Mouse (Mus musculus): ENCODE data around the gene Zrsr1. TPM values are rescaled to one million over a fixed set of nuclear protein-coding genes. Genes with fewer than 3 reads are reported as not detected.

Gene Zrsr1
- polyA plus RNA-seq, 1 experiment: 3.4 TPM

DNA sequence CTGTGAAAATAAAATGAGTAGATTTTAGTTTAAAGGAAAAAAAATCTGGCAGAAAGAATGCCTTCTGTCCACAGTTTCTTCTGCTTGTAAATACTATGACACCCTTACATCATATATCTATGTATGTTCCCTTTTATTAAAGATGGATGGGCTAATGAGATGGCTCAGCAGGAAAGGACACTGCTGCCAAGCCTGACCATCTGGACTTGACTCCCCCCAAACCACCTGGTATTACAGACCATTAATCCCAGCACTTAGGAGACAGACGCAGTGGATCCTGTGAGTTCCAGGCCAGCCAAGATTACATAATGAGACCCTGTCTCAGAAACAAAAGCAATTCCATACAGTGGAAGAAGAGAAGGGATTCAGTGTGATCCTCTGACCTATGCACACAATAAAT lies 6.9 kb downstream of the Zrsr1 start:
- no peak for DNase-seq
- no peaks in the 10 kb centered on the region for H3K27me3 ChIP-seq (ENCODE audit: control insufficient read depth, insufficient read depth, low read length)
- H3K4me1 ChIP-seq (replicated peaks; ENCODE audit: control insufficient read depth, insufficient read depth, low read length): peaks cover 16% of the 10 kb centered on the region
- H3K4me3 ChIP-seq (ENCODE audit: control insufficient read depth, insufficient read depth, low read length): no peak overlapping the region
- no peaks in the 10 kb centered on the region for H3K36me3 ChIP-seq (ENCODE audit: control insufficient read depth, insufficient read depth, low read length)
- no peak for TF ChIP-seq CTCF (IDR thresholded peaks at IDR 0.05; ENCODE audit: borderline replicate concordance, control insufficient read depth, extremely low read depth, insufficient read depth, low read length, poor library complexity)
- no peak for TF ChIP-seq POLR2A (IDR thresholded peaks at IDR 0.05; ENCODE audit: control insufficient read depth, extremely low read depth, insufficient read depth, low read length, poor library complexity)
- WGBS: 96% methylated on average over 1 of the region's 1 CpGs
- H3K27ac ChIP-seq (ENCODE audit: control insufficient read depth, insufficient read depth, low read length): no peak overlapping the region

DNA sequence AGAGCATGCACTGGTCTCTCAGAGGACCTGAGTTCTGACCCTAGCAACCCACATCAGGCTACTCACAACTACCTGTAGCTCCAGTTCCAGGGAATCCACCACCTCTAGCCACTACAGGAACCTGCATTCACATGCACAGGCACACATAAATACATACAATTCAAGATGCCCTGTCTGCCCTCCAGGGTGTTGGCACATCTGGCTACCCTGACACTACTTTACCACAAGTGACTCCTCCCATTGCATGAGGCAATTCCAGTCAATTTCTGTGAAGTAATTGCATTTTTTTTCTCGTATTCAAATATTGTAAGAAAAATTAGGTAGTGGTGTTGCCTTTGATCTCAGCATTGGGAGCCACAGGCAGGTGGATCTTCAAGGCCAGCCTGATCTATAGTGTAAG lies 7.4 kb downstream of the Zrsr1 start:
- Histone ChIP-seq H3K27me3 (ENCODE audit: control insufficient read depth, insufficient read depth, low read length) (no peaks in the 10 kb centered on the region), H3K4me3 (ENCODE audit: control insufficient read depth, insufficient read depth, low read length) (no peak overlapping the region), H3K27ac (ENCODE audit: control insufficient read depth, insufficient read depth, low read length) (no peak overlapping the region), H3K4me1 (replicated peaks; ENCODE audit: control insufficient read depth, insufficient read depth, low read length) (peaks cover 12% of the 10 kb centered on the region), H3K36me3 (ENCODE audit: control insufficient read depth, insufficient read depth, low read length) (no peaks in the 10 kb centered on the region)
- no peak for DNase-seq
- TF ChIP-seq POLR2A (IDR thresholded peaks at IDR 0.05; ENCODE audit: control insufficient read depth, extremely low read depth, insufficient read depth, low read length, poor library complexity) (no peak), CTCF (IDR thresholded peaks at IDR 0.05; ENCODE audit: borderline replicate concordance, control insufficient read depth, extremely low read depth, insufficient read depth, low read length, poor library complexity) (no peak)
- 81% methylated on average over 1 of the region's 1 CpGs for WGBS

DNA sequence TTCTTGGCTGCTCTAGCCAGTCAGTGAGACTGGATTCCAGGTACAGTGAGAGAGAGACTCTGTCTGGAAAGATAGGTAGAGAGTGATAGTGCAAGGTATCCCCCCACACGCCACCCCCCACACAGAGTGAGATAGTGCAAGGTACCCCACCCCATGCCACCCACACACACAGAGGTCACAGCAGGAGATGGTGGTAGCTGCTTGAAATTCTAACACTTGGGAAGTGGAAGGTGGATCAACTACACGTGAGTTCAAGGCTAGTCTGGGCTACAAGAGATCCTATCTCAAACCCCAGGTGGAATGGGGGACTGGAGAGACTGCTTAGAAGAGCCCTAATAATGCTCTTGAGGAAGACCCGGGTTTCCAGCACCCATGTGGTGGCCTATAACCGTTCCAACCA lies 9.2 kb downstream of the Zrsr1 start:
- DNase-seq: no peak
- Histone ChIP-seq H3K4me1 (replicated peaks; ENCODE audit: control insufficient read depth, insufficient read depth, low read length) (peaks cover 8% of the 10 kb centered on the region), H3K27me3 (ENCODE audit: control insufficient read depth, insufficient read depth, low read length) (no peaks in the 10 kb centered on the region), H3K36me3 (ENCODE audit: control insufficient read depth, insufficient read depth, low read length) (no peaks in the 10 kb centered on the region), H3K4me3 (ENCODE audit: control insufficient read depth, insufficient read depth, low read length) (no peak overlapping the region), H3K27ac (ENCODE audit: control insufficient read depth, insufficient read depth, low read length) (no peak overlapping the region)
- WGBS: 39% methylated on average over 4 of the region's 4 CpGs
- TF ChIP-seq CTCF (IDR thresholded peaks at IDR 0.05; ENCODE audit: borderline replicate concordance, control insufficient read depth, extremely low read depth, insufficient read depth, low read length, poor library complexity) (no peak), POLR2A (IDR thresholded peaks at IDR 0.05; ENCODE audit: control insufficient read depth, extremely low read depth, insufficient read depth, low read length, poor library complexity) (no peak)

DNA sequence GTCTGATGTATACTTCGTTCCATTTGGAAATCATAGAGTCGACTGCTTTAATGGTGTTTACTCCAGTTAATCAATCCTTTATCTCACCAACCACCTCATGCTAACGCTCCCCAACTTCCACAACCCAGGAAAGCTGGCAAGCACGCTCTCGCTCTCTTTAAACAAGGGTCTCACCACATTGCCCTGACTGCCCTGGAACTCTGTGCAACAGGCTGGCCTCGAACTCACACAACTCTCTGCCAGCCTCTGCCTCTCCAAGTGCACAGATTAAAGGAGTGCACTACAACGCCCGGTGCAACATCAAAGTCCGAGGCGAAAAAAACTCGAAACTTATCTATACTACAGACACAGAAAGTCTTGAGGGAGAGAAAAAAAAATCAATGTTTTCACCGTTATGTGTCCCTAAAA lies 9.7 kb downstream of the Zrsr1 start:
- Histone ChIP-seq H3K36me3 (ENCODE audit: control insufficient read depth, insufficient read depth, low read length) (no peaks in the 10 kb centered on the region), H3K27me3 (ENCODE audit: control insufficient read depth, insufficient read depth, low read length) (no peaks in the 10 kb centered on the region), H3K4me3 (ENCODE audit: control insufficient read depth, insufficient read depth, low read length) (peak overlapping the region; percentile 56), H3K27ac (ENCODE audit: control insufficient read depth, insufficient read depth, low read length) (peak overlapping the region; percentile 66), H3K4me1 (replicated peaks; ENCODE audit: control insufficient read depth, insufficient read depth, low read length) (peaks cover 8% of the 10 kb centered on the region)
- no peak for DNase-seq
- WGBS: 4% methylated on average over 12 of the region's 12 CpGs
- TF ChIP-seq CTCF (IDR thresholded peaks at IDR 0.05; ENCODE audit: borderline replicate concordance, control insufficient read depth, extremely low read depth, insufficient read depth, low read length, poor library complexity): no peak
- TF ChIP-seq POLR2A (IDR thresholded peaks at IDR 0.05; ENCODE audit: control insufficient read depth, extremely low read depth, insufficient read depth, low read length, poor library complexity): no peak

DNA sequence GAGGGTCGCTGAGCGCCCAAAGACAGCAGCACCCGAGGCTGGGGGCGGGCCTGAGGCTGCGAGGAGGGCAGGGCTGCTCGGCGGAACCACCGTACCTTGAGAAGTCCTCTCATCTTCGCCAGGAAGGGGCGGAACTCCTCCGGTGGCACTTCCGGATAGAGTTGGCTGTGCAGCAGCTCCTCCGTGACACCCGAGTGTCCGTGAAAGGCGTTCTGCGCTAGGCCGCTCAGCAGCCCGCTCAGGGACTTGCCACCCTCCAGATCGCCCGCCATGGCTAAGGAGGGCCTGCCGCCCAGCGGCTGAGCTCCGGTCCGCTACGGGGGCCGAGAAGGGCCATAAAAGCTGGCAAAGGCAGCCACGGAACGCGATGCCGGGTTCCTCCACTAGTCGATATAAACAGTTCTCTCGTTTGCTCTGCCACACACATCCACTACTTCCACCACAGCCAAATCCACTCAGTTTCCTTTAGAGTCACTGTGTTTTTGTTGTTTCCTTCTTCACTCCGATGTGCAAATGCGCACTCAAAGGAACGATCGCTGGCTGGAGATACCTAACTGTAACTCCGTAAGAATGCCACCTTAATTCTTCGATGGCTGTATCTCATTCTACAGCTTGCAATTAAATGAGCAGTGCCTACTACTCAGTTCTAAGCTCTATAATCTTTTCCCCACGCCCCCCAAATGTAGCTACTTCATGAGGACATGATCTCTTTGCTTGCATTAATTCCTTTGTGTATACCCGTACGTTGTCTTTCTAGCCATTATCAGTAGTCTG lies 10.4 kb downstream of the Zrsr1 start, which contains the start of the genes Gm28048 and Commd1:
Gene Gm28048, minus strand, starts transcription at position 107 of the 774 bp plus-strand sequence.
Gene Commd1, minus strand, starts transcription at position 399 of the 774 bp plus-strand sequence.
- peak within 1 kb of the TSS; percentile 66 for H3K27ac ChIP-seq (ENCODE audit: control insufficient read depth, insufficient read depth, low read length)
- WGBS: 4% methylated on average over 42 of the region's 42 CpGs
- H3K36me3 ChIP-seq (ENCODE audit: control insufficient read depth, insufficient read depth, low read length): no peaks in the 10 kb centered on the region
- TF ChIP-seq POLR2A (IDR thresholded peaks at IDR 0.05; ENCODE audit: control insufficient read depth, extremely low read depth, insufficient read depth, low read length, poor library complexity) (peak; percentile 82), CTCF (IDR thresholded peaks at IDR 0.05; ENCODE audit: borderline replicate concordance, control insufficient read depth, extremely low read depth, insufficient read depth, low read length, poor library complexity) (peak; percentile 73)
- peak; percentile 96 for DNase-seq
- peaks cover 8% of the 10 kb centered on the region for H3K4me1 ChIP-seq (replicated peaks; ENCODE audit: control insufficient read depth, insufficient read depth, low read length)
- peak within 1 kb of the TSS; percentile 56 for H3K4me3 ChIP-seq (ENCODE audit: control insufficient read depth, insufficient read depth, low read length)
- no peaks in the 10 kb centered on the region for H3K27me3 ChIP-seq (ENCODE audit: control insufficient read depth, insufficient read depth, low read length)

DNA sequence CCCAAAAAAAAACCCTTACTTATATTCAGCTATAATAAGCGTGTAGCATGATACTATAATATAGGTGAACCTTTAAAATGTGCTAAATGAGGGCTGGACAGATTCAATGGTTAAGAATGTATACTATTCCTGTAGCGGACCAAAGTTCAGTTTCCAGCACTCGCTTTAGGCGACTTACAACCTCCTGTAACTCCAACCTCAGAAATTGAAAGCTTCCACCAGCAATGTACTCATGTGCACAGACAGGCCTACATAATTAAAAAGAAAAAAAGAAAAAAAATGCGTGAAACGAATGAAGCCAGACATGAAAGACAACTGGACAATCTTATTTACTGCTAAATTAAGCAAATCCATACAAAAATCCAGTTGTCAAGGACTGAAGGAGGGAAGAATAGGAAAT lies 11.0 kb downstream of the Zrsr1 start:
- Histone ChIP-seq H3K27me3 (ENCODE audit: control insufficient read depth, insufficient read depth, low read length) (no peaks in the 10 kb centered on the region), H3K4me1 (replicated peaks; ENCODE audit: control insufficient read depth, insufficient read depth, low read length) (peaks cover 8% of the 10 kb centered on the region), H3K4me3 (ENCODE audit: control insufficient read depth, insufficient read depth, low read length) (no peak overlapping the region), H3K27ac (ENCODE audit: control insufficient read depth, insufficient read depth, low read length) (no peak overlapping the region), H3K36me3 (ENCODE audit: control insufficient read depth, insufficient read depth, low read length) (no peaks in the 10 kb centered on the region)
- TF ChIP-seq POLR2A (IDR thresholded peaks at IDR 0.05; ENCODE audit: control insufficient read depth, extremely low read depth, insufficient read depth, low read length, poor library complexity): no peak
- TF ChIP-seq CTCF (IDR thresholded peaks at IDR 0.05; ENCODE audit: borderline replicate concordance, control insufficient read depth, extremely low read depth, insufficient read depth, low read length, poor library complexity): no peak
- no peak for DNase-seq
- 93% methylated on average over 6 of the region's 6 CpGs for WGBS

Data from thymus, adult 2 months (tissue).